Mouse (Mus musculus): ENCODE data around the gene Gbp2. TPM values are rescaled to one million over a fixed set of nuclear protein-coding genes. Genes with fewer than 3 reads are reported as not detected.

The Gbp2 gene
- total RNA-seq, 2 experiments from 2014 or later = 11.3 to 16.5 TPM

Small RNA genes lying within 50 kb of the gene (microRNA-seq; reads per million reads assigned to microRNA genes)
- 0 reads per million in 2 experiments for gene Mir6381 (ENCODE audit: borderline number of aligned reads in 2 of 2)

Other genes starting within 250 kb of the Gbp2 start
- 100 to 1,000 TPM; 634 to 793 TPM for gene Pdlim5, start 224.9 kb upstream of the Gbp2 start, total RNA-seq (2021)
- 10 to 100 TPM in 1 of 2 experiments, 1 to 10 TPM in 1; 6.7 to 11.9 TPM for gene Gbp5, start 126.6 kb upstream of the Gbp2 start, total RNA-seq (2021)
- 10 to 100 TPM in 1 of 2 experiments, 1 to 10 TPM in 1; 8.5 to 14.3 TPM for gene Gbp7, start 90.3 kb upstream of the Gbp2 start, total RNA-seq (2021)
- gene Gbp3, start 60.6 kb upstream of the Gbp2 start, total RNA-seq (2021) = 10 to 100 TPM; 15.1 to 23.8 TPM
- under 1 TPM; 0.14 to 0.19 TPM for gene Gbp2b, start 25.8 kb upstream of the Gbp2 start, total RNA-seq (2021)
- gene Kyat3, start 80.4 kb downstream of the Gbp2 start, total RNA-seq (2021) = 10 to 100 TPM; 23.8 to 27.9 TPM
- gene Gtf2b, start 144.4 kb downstream of the Gbp2 start, total RNA-seq (2021) = 10 to 100 TPM; 20.9 to 21.1 TPM

Measured in heart, postnatal 36 days (tissue).